Mouse (Mus musculus): ENCODE results near the gene Ncapd2.

The Ncapd2 gene

GRCm38 (mm10) chr6:125191332-125192015 lies at the start of gene Ncapd2, which contains the start of gene Mrpl51:
Gene Ncapd2, minus strand, starts transcription at chr6:125191701.
Gene Mrpl51, plus strand, starts transcription at chr6:125191801.
- peak; percentile 98 for DNase-seq (ENCODE audit: extremely low spot score, low spot score)

DNA sequence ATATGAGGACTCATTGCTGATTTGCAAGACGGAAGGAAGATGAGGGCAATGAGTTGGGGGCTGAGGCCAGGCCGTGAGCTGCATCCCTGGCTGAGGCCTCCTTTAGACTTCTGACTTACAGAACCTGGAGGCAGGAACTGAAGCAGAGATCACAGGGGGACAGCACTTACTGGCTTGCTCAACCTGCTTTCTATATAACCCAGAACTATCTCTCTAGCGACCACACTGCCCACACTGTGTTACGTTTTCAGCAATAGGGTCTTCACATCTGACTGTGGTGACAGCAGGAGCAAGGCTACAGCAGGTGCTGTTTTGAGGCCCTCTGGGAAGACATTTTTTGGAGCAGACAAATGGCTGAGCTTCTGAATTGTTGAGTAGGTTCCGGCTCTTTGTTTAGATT lies 49.1 kb upstream of the Ncapd2 start:
- DNase-seq (ENCODE audit: extremely low spot score, low spot score): no peak

- DNase-seq (ENCODE audit: extremely low spot score, low spot score): no peak
These were observed 48.0 kb upstream of the Ncapd2 start for GRCm38 (mm10) chr6:125239547-125239946.

DNA sequence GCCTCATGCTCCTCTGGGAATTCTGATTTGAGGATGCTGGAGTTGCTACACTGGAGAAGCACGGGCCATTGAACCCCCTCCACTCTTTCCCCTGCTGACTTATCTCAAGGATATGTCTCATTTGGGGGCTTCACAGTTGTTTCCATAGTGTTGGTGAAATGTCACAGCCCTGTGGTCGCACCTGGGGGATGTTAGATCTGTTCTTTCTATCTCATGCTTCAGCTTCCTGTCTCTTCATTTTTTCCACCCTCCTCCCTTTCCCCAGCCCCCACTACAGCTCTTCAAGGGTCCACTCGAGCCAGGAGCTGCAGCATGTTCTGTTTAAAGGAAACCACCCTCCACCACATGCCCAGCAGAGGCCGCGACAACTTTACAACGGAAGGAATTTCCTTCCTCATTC lies 46.9 kb upstream of the Ncapd2 start:
- no peak for DNase-seq (ENCODE audit: extremely low spot score, low spot score)

DNA sequence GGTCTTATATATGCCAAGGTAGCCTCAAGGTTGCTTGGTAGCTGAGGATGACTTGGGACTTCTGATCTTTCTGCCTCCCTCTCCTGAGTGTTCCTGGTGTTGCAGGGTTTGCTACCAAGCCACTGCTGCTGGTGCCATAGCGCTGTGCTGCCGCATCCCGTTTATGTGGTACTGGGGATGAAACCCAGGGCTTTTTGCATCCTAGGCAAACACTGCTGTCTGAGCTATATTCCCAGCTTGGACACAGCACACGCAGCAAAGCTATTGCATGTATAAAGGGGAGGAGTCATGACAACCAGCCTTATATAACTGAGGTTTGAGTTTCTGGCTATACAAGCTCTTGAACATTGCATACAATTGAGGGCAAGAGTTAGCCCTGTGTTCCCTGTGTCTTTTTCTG lies 45.9 kb upstream of the Ncapd2 start:
- DNase-seq (ENCODE audit: extremely low spot score, low spot score): no peak

DNA sequence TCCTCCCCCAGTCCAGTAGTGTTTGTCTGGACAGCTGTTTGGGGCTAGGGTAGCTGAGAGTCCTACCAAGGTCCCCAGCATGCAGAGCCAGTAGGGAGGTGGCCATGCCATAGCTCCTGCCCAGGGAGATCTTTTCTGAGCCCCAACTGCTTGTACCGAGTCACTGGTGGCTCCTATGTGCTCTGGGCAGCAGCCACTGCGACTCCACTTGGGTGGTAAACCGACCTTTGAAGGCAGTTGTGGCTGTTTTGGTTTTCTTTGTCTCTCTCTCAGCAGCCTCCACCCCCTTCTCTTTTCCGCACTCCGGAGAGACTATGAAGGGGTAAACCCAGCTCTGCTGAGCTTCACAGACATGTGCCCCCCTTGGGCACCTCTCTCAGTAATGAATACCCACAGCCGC lies 45.3 kb upstream of the Ncapd2 start, which contains the start of gene Cd27:
Gene Cd27 (minus strand): TSS at position 229 of the 400 bp plus-strand sequence.
- no peak for DNase-seq (ENCODE audit: extremely low spot score, low spot score)

GRCm38 (mm10) chr6:125236341-125236740 lies 44.8 kb upstream of the Ncapd2 start:
- DNase-seq (ENCODE audit: extremely low spot score, low spot score): no peak

GRCm38 (mm10) chr6:125234520-125234828 lies 43.0 kb upstream of the Ncapd2 start:
- DNase-seq (ENCODE audit: extremely low spot score, low spot score): no peak

DNA sequence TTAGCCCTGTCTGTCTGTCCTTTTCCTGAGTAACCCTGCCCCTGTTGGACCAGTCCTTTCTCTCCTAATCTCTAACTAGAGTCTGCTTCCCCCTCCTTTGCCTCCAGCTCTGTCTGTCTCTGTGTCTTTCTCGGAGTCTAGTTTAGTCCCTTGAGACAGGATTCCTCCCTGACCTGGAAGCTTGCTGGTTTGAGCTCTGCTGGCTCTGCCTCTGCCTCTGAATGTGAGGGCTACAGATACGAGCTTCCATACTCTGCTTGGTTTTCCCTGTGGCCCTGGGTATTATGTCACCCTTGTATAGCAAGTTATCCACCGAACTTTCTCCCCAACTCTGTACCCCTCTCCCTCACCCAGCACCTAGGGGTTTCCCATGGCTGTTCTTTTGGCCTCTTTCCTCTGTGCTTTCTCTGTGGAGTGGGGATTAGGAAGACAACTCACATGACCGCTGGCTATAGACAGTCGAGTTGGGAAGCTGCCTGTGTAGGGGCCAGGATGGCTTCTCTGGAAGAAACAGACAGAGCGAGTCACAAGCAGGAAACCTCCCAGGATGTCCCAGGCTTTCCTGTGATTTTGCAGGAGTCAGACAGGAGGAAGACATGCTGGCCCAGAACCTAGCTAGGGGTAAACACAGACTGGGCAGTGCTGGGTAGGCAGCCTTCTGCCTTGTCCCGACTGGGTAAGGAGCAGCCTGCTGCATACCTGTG lies 42.5 kb upstream of the Ncapd2 start:
- DNase-seq (ENCODE audit: extremely low spot score, low spot score): no peak

DNA sequence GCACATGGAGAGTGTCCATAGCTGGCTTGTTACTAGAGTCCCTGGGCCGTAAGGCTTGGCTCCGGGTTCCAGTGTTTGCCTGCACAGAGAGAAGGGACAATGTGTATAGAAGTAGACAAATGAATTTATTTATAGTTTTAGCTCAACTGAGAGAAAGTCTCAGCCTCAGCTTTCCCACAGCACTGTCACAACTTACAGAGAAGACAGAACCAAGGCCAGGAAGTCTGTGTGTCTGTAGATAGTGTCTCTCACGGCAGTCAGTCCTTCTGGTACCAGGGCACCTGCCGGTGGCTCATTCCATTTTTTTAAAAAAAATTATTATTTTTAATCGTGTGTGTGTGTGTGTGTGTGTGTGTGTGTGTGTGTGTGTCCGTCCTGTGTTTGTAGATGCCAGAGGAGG lies 41.0 kb upstream of the Ncapd2 start:
- DNase-seq (ENCODE audit: extremely low spot score, low spot score): no peak

- DNase-seq (ENCODE audit: extremely low spot score, low spot score): no peak
These were observed 40.5 kb upstream of the Ncapd2 start for GRCm38 (mm10) chr6:125232045-125232437.

DNA sequence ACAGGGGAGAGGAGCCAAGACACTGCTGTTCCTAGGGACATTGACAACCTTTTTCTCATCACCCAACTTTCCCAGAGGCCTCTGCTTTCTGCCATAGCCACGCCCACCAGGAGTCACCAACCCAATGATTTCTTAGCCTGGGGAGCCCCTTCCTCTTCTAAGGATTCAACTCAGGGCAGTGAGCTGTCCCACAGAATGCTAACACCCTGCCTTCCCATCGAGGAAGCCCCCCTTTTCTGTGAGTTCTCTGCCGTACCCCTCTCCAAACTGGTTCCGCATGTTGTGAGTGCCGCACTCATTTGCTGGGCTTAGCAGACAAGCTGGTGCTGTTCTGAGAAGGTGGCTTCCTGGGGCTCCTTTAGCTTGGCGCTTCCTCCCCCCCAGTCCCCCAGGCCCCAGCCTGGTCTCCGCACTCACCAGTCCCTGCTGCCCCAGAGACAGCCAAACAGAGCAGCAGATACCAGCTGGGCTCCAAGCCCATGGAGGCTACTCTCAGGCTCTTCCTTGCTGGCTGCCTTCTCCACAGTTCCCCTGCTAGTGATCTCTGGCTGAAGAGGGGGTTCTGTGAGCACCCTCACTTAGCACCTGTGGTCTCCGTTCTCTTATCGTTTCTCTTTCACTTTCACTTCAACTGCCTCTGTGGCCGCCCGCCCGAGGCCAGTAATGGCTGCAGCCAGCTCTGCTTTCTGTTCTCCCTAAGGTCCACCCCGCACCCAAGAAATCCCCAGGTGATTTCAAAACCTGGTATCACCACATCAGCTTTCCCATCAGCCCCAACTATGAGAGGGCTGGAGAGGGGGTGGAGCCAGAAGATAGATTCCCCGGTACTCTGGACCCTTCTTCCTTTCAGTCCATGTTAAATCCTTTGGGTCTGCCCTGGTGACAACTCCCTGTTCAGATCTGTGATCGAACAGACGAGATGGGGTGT lies 39.9 kb upstream of the Ncapd2 start, which contains the start of gene Tapbpl:
Gene Tapbpl (minus strand): TSS at position 744 of the 928 bp plus-strand sequence.
- peak; percentile 38 for DNase-seq (ENCODE audit: extremely low spot score, low spot score)

DNA sequence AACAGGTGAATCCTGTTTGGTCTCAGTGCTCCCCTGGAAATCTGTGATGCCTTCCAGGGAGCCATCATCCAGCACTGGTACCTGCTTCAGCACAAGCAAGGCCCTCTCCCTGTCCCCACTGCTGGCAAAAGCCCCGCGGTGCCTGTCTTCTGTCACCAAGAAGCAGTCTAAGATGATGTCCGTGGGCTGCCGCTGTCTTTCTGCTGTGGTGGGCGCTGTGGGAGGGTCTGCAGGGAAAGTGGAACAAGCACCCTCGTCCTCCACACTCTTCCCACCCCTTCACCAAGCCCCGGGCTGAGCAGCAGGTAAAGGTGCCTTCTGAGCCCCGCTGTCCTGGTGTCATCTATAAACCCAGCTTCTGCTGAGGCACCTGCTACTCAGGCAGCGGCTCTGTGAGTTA lies 39.1 kb upstream of the Ncapd2 start:
- no peak for DNase-seq (ENCODE audit: extremely low spot score, low spot score)

DNA sequence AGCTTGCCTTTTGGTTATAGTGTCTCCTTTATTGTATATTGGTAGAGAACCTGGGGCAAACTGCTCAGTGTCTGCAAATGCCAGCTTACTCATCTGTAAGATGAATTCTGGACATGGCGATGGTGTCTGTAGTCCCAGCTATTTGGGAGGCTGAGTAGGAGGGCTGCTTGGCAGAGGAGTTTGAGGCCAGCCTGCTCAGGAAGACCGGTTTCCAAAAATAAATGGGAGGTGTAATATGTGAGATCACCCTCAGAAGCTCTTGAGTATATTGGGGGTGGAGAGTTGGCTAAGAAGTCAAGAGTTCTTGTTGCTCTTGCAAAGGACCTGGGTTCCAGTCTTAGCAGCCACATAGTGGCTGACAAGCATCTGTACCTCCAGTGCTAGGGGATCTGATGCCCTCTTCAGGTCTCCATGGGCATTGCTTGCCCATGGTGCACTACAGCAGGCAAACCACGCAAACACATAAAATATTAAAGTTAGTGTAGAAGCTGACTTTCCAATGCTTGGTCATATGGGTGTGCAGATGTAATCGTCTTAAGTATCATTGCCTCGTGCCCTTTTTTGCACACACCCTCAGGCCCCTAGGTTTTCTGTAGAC lies 34.1 kb upstream of the Ncapd2 start:
- DNase-seq (ENCODE audit: extremely low spot score, low spot score): no peak

DNA sequence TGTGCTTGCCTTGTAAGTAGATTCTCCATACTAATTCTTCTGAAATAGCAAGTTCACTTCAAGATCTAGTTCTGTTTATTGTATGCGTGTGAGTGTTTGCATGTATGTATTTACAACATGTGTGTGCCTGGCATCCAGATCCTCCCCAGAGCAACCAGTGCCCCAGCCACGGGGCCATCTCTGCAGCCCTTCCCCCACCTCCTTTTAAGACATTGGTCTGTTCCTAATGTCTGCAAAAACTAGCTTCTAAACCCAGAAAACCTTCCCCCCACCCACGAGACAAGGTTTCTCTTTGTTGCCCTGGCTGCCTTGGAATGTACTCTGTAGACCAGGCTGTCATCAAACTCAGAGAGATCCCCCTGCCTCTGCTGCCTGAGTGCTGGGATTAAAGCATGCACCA lies 31.1 kb upstream of the Ncapd2 start:
- DNase-seq (ENCODE audit: extremely low spot score, low spot score): no peak

- DNase-seq (ENCODE audit: extremely low spot score, low spot score): no peak
These were observed 30.6 kb upstream of the Ncapd2 start for GRCm38 (mm10) chr6:125222146-125222545.

- DNase-seq (ENCODE audit: extremely low spot score, low spot score): no peak
These were observed 29.7 kb upstream of the Ncapd2 start for GRCm38 (mm10) chr6:125221115-125221745.

- peak; percentile 33 for DNase-seq (ENCODE audit: extremely low spot score, low spot score)
These were observed 27.5 kb upstream of the Ncapd2 start for GRCm38 (mm10) chr6:125218963-125219362.

GRCm38 (mm10) chr6:125217899-125218298 lies 26.4 kb upstream of the Ncapd2 start:
- DNase-seq (ENCODE audit: extremely low spot score, low spot score): no peak

DNA sequence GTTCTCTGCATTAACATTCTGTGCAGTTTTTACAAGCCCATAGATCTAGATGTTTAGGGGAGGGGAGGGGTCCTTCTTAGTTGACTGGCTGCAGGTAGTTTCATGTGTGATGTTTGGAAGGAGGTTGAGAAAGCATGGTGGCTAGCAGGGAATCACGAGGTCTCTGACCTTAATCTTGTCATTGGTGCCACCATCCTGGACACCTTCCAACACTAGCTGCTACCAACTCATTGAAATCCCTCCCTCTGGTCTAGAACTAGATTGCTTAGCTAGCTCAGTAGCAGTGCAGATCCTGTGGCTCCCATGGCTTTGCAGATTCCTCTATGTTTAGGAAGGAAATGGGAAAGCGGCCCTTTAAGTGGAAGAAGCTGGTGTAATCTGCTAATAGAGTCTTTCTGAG lies 25.4 kb upstream of the Ncapd2 start:
- DNase-seq (ENCODE audit: extremely low spot score, low spot score): no peak
